Mouse (Mus musculus): ENCODE measurements around the gene Rnf166.
A peak's percentile ranks its signal among the peaks of the same experiment; 100 is the strongest.

Rnf166 gene

GRCm38 (mm10) chr8:122475580-122476320, at the start of gene Rnf166, which contains the start of gene Ctu2:
TSS of gene Rnf166 (minus strand) at chr8:122476064.
TSS of gene Ctu2 (plus strand) at chr8:122476143.
- peak; percentile 92 for DNase-seq

GRCm38 (mm10) chr8:122525004-122525403, 49.1 kb upstream of the Rnf166 start:
- no peak for DNase-seq

GRCm38 (mm10) chr8:122524506-122524905, 48.6 kb upstream of the Rnf166 start:
- peak; percentile 62 for DNase-seq

GRCm38 (mm10) chr8:122523652-122524360, 47.9 kb upstream of the Rnf166 start:
- DNase-seq: peak; percentile 77

- DNase-seq: peak; percentile 88
Observed at GRCm38 (mm10) chr8:122522796-122523651, 47.2 kb upstream of the Rnf166 start.

GRCm38 (mm10) chr8:122520611-122521010, 44.7 kb upstream of the Rnf166 start:
- no peak for DNase-seq

- peak; percentile 44 for DNase-seq
Observed at GRCm38 (mm10) chr8:122517541-122518190, 41.8 kb upstream of the Rnf166 start.

GRCm38 (mm10) chr8:122515699-122516098, 39.8 kb upstream of the Rnf166 start:
- peak; percentile 65 for DNase-seq

GRCm38 (mm10) chr8:122512392-122512791, 36.5 kb upstream of the Rnf166 start:
- no peak for DNase-seq

GRCm38 (mm10) chr8:122511552-122511951, 35.7 kb upstream of the Rnf166 start:
- no peak for DNase-seq

GRCm38 (mm10) chr8:122500856-122501255, 25.0 kb upstream of the Rnf166 start:
- DNase-seq: peak; percentile 85

GRCm38 (mm10) chr8:122497912-122498311, 22.0 kb upstream of the Rnf166 start:
- DNase-seq: no peak

- DNase-seq: no peak
Observed at GRCm38 (mm10) chr8:122497016-122497734, 21.3 kb upstream of the Rnf166 start.

GRCm38 (mm10) chr8:122488387-122488786, 12.5 kb upstream of the Rnf166 start:
- no peak for DNase-seq

- no peak for DNase-seq
Observed at GRCm38 (mm10) chr8:122484831-122485230, 9.0 kb upstream of the Rnf166 start.

- no peak for DNase-seq
Observed at GRCm38 (mm10) chr8:122483877-122484276, 8.0 kb upstream of the Rnf166 start.

GRCm38 (mm10) chr8:122482448-122482847, 6.6 kb upstream of the Rnf166 start:
- no peak for DNase-seq

GRCm38 (mm10) chr8:122474951-122475560, 808 bp downstream of the Rnf166 start:
- peak; percentile 43 for DNase-seq

GRCm38 (mm10) chr8:122473911-122474421, 1.9 kb downstream of the Rnf166 start:
- no peak for DNase-seq

GRCm38 (mm10) chr8:122470691-122471090, 5.2 kb downstream of the Rnf166 start:
- DNase-seq: no peak

GRCm38 (mm10) chr8:122469965-122470364, 5.9 kb downstream of the Rnf166 start:
- DNase-seq: no peak

Measured in kidney, adult 18-20 months (tissue).